Mouse (Mus musculus) G1E (cell line): Measurements from ENCODE around the gene Ak1.

Experiments
- CTCF ChIP-seq: IDR thresholded peaks from 2 replicates; pipeline ENCODE4 v1.5.1; 2012; ENCODE audit warnings: low read depth, low read length, inconsistent platforms, mixed read lengths
- GATA1 ChIP-seq: IDR thresholded peaks from 2 replicates; pipeline ENCODE4 v1.6.1; 2012; ENCODE audit warnings: borderline replicate concordance, low read length, inconsistent platforms, mixed read lengths

DNA sequence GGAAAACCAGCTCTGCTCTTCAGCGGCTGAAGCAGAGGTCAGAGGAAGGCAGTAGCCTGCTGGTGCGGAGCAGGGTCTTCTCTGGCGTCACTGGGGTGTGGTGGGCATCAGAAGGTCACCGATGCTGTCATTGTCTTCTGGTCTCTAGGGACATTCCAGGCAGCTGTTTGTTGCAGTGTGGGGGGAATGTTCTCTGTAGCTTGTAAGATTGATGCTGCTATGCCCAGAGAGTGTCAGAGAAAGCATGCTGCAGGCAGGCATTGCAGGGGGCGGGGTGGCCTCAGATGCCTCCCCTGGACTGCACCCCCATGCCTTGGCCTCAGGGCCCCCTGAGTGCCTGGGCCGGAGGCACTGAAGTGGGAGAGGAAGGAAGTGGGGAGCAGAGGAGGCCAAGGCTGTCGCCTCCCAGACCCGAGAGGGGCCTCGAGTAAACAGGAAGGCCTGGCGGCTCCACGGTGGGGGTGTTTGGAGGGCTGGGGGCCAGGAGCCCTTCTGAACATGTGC, 16.3 kb downstream of the Ak1 start:
- TF ChIP-seq CTCF (no peak), GATA1 (no peak)
